Mouse (Mus musculus) regulatory T cell (primary cell): ENCODE results near the gene Slc30a1.

ENCODE experiments used
- in situ Hi-C: fragments of 300-600 bp; cut with MboI, MseI; formaldehyde crosslinking; loops from one replicate; pipeline ENCODE4 v1.15.1; 2025; ENCODE audit warnings: high pct_unique_total_duplicates

The Slc30a1 gene

GRCm38 (mm10) chr1:191945341-191945740 lies 38.8 kb downstream of the Slc30a1 start:
- in situ Hi-C loops: no loop called here

- in situ Hi-C loops: no loop called here
Observed at GRCm38 (mm10) chr1:191945756-191946155, 39.2 kb downstream of the Slc30a1 start.

- in situ Hi-C loops: no loop called here
Observed at GRCm38 (mm10) chr1:191946261-191946660, 39.7 kb downstream of the Slc30a1 start.

- in situ Hi-C loops: no loop called here
Observed at GRCm38 (mm10) chr1:191946835-191947234, 40.3 kb downstream of the Slc30a1 start.

- in situ Hi-C loops: no loop called here
Observed at GRCm38 (mm10) chr1:191947796-191948195, 41.2 kb downstream of the Slc30a1 start.

- in situ Hi-C loops: no loop called here
Observed at GRCm38 (mm10) chr1:191948600-191948999, 42.0 kb downstream of the Slc30a1 start.

- in situ Hi-C loops: no loop called here
Observed at GRCm38 (mm10) chr1:191950611-191951010, 44.0 kb downstream of the Slc30a1 start.

GRCm38 (mm10) chr1:191952733-191953335 lies 46.3 kb downstream of the Slc30a1 start:
- in situ Hi-C loops: no loop called here

- in situ Hi-C loops: no loop called here
Observed at GRCm38 (mm10) chr1:191955101-191955500, 48.5 kb downstream of the Slc30a1 start.

GRCm38 (mm10) chr1:191956261-191956660 lies 49.7 kb downstream of the Slc30a1 start:
- in situ Hi-C loops: no loop called here

- in situ Hi-C loops: no loop called here
Observed at GRCm38 (mm10) chr1:191956871-191957270, 50.3 kb downstream of the Slc30a1 start.

- in situ Hi-C loops: no loop called here
Observed at GRCm38 (mm10) chr1:191957321-191957720, 50.8 kb downstream of the Slc30a1 start.

GRCm38 (mm10) chr1:191960946-191961345 lies 54.4 kb downstream of the Slc30a1 start:
- in situ Hi-C loops: no loop called here
